Mouse (Mus musculus) lung, postnatal 0 days (tissue): ENCODE results near the gene 4833420G17Rik.

Source experiments
- CTCF ChIP-seq: IDR thresholded peaks from 2 replicates; pipeline ENCODE4 v1.5.1; 2016; ENCODE audit warnings: antibody characterized with exemption, mild to moderate bottlenecking
- EP300 ChIP-seq: IDR thresholded peaks from 2 replicates; pipeline ENCODE4 v1.6.1; 2016; ENCODE audit warnings: antibody characterized with exemption, mild to moderate bottlenecking, control low read depth

DNA sequence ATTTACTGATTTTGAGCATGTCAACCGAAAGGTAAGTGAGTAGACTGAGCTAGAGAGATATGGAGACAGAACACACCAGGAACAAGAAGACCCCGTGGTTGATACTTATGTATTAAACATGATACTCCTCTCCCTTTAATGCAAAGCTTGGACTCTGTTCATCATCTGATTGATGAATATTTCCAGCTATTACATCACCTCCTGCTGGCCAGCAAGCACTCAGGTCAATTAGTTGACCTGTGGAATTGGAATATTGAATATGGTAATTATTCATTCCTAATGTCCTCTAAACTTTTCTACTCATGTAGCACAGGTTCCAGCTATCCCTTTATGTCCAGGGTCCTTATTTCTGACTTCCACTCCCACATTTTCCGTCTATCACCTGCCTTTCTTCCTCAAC lies 44.1 kb upstream of the 4833420G17Rik start:
- no peak for TF ChIP-seq CTCF
- no peak for TF ChIP-seq EP300
